Mouse (Mus musculus) kidney, embryonic 16.5 days (tissue): Measurements from ENCODE around the gene Ankrd23. TPM values are rescaled to one million over a fixed set of nuclear protein-coding genes. Genes with fewer than 3 reads are reported as not detected.

Source experiments
- ATAC-seq: fragments of 200-750 bp; cut with Nextera tagmentation; 2 replicates; pipeline ENCODE4 v1.8.0; 2017; ENCODE audit warnings: moderate TSS enrichment; ENCODE audit not compliant: low FRiP score, low TSS enrichment
- H3K27ac ChIP-seq: fragments of 300-500 bp; sonication (generic); 2 replicates; pipeline ENCODE4 v1.5.1; 2014; ENCODE audit warnings: low read length
- H3K27me3 ChIP-seq: fragments of 300-500 bp; sonication (generic); 2 replicates; pipeline ENCODE4 v1.6.1; 2014; ENCODE audit warnings: low read length, control low read depth, mixed read lengths; ENCODE audit not compliant: insufficient read depth
- H3K36me3 ChIP-seq: fragments of 300-500 bp; sonication (generic); 2 replicates; pipeline ENCODE4 v1.6.1; 2014; ENCODE audit warnings: low read length, control low read depth, mixed read lengths; ENCODE audit not compliant: insufficient read depth
- H3K4me1 ChIP-seq: fragments of 300-500 bp; sonication (generic); 2 replicates; pipeline ENCODE4 v1.6.1; 2014; ENCODE audit warnings: low read length, control low read depth, mixed read lengths; ENCODE audit not compliant: insufficient read depth
- H3K4me2 ChIP-seq: fragments of 300-500 bp; sonication (generic); replicated peaks from 2 replicates; pipeline ENCODE4 v1.6.1; 2014; ENCODE audit warnings: low read depth, low read length
- H3K4me3 ChIP-seq: fragments of 300-500 bp; sonication (generic); 2 replicates; pipeline ENCODE4 v1.5.1; 2014; ENCODE audit warnings: mild to moderate bottlenecking, low read length
- H3K9ac ChIP-seq: fragments of 300-500 bp; sonication (generic); replicated peaks from 2 replicates; pipeline ENCODE4 v1.6.1; 2014; ENCODE audit warnings: low read length
- H3K9me3 ChIP-seq: fragments of 300-500 bp; sonication (generic); 2 replicates; pipeline ENCODE4 v1.6.1; 2016; ENCODE audit warnings: low read length, control low read depth
- WGBS: fragments of 180-500 bp; shearing (Covaris S2); extraction: QIAGEN DNeasy Blood & Tissue Kit; methylation state at CpG from one replicate; pipeline ENCODE4 v1.1.7; 2014; 5-methylcytosine and 5-hydroxymethylcytosine counted together
- polyA plus RNA-seq: library from polyadenylated mRNA; unstranded; fragments of >200 nt; fragmentation: Nextera tagmentation; extraction: Ambion mirVana; gene quantifications from 2 replicates; pipeline ENCODE4 v1.2.1, GENCODE M21; 2015

Ankrd23 gene
- polyA plus RNA-seq, 1 experiment from 2014 or later, result 15.2 TPM

DNA sequence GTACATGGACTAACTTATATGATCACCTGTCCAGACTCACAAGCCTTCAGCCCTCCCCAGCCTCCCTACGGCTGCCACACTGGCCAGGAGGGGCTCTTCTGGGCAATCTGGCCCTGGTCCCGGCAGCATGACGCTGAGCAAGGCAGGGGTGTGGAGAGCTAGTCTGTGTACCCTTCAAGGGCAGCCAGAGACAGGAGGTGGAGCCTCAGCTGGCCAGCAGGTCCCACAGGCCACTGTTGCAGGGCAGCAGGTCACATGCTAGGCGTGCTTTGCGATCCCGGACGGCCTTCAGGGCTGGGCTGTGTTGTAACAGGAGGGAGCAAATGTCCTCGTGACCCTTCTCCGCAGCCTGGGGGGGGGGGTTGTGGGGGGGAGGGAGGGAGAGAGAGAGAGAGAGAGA is 2.5 kb upstream of the Ankrd23 start, which contains the start of gene Gm42417:
Gene Gm42417, minus strand, starts transcription at position 244 of the 400 bp plus-strand sequence.
- 26% methylated on average over 9 of the region's 9 CpGs for WGBS
- Histone ChIP-seq H3K27ac (0 out of 2 replicates have a peak within 1 kb of the TSS, but pooled peaks have one; percentile 29), H3K36me3 (peaks cover 42% of the 10 kb centered on the region), H3K9ac (no peak within 1 kb of the TSS), H3K9me3 (no peaks in the 10 kb centered on the region), H3K27me3 (no peaks in the 10 kb centered on the region), H3K4me2 (no peak within 1 kb of the TSS), H3K4me3 (no peak within 1 kb of the TSS), H3K4me1 (0 out of 2 replicates have a peak, but pooled peaks cover 6% of the 10 kb centered on the region)
- ATAC-seq, result peak; percentile 69

DNA sequence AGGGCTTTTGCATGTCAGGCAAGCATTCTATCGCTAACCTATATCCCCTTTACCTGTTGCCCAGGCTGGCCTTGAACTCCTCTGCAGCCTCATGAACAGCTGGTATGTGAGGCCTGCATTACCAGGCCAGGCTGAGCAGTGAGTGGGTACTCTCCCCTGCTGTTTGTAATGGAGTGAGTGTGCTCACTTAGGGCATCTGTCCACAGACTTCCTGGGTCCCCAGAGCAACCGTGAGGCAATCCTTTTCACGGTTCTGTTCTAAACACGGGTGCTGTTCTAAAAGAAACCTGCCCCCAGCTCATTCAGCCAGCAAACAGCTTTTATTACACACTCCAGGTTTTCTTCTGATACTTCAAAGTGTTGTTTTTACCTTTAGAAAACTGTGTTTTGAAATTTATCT is 2.0 kb upstream of the Ankrd23 start:
- ATAC-seq, result no peak
- Histone ChIP-seq H3K4me2 (no peak overlapping the region), H3K27me3 (no peaks in the 10 kb centered on the region), H3K9ac (no peak overlapping the region), H3K4me1 (0 out of 2 replicates have a peak, but pooled peaks cover 6% of the 10 kb centered on the region), H3K27ac (0 out of 2 replicates have a peak overlapping the region, but pooled peaks have one; percentile 29), H3K9me3 (no peaks in the 10 kb centered on the region), H3K36me3 (peaks cover 42% of the 10 kb centered on the region), H3K4me3 (no peak overlapping the region)
- WGBS, result 89% methylated on average over 4 of the region's 4 CpGs

DNA sequence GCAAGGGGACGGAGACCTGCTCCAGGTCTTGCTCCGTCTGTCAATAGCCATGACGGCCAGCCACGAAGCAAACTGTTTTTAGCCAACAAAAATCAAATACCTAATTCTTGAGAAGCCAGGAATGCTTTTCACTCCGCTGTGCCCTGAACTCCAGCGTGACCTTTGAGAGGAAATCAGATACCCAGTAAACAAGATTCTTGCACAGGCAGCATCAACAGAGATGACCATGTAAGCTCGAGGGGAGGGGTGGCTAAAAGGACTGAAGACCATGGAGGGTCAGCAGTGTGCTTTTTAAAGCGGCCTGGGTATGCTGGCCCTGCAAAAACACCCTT is 320 bp downstream of the Ankrd23 start:
- no peaks in the 10 kb centered on the region for H3K27me3 ChIP-seq
- WGBS, result 63% methylated on average over 8 of the region's 8 CpGs
- H3K9me3 ChIP-seq, result no peaks in the 10 kb centered on the region
- H3K9ac ChIP-seq, result no peak overlapping the region
- 0 out of 2 replicates have a peak, but pooled peaks cover 6% of the 10 kb centered on the region for H3K4me1 ChIP-seq
- no peak overlapping the region for H3K4me2 ChIP-seq
- H3K4me3 ChIP-seq, result no peak overlapping the region
- ATAC-seq, result no peak
- peaks cover 28% of the 10 kb centered on the region for H3K36me3 ChIP-seq
- no peak overlapping the region for H3K27ac ChIP-seq

DNA sequence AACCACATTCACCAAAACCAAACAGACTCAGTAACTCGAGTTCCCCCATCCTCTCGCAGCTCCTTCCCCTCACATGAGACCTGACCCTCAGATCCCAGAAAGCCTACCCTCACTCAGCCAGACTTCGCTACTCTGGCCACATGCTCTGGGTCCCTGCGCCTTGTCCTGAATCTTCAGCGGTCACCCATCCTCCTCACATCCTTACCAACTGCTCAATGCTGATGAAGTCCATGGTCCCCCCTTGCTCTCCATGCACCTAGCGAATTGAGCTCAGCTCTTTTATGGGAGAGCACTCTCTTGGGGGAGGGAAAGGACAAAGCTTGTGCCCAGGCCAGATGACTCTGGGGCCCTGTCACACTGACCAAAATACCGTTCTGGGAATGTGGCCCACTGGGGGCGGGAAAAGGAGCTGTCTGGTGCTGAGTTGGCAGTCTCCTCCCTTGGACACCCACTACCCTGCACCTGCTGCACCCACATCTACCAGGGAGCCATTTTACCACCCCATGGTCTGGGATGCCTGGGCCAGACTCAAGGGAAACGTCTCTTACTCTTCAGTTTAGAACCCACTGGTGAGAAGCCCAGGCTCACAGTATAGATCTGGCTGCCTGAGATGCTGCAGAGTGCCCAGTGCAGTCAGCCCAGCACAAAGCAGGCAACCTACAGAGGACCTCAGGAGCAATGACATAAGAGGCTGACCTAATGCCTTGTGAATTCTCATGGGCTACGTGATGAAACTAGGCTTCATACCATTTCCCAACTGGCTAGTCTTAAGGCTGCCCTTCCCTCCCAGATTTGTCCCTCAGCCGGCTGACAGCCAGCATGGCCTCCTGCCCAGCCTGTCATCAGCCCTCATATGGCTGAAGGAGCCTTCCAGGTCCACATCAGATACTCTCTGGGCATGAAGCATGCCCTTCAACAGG is 946 bp downstream of the Ankrd23 start:
- no peak for ATAC-seq
- H3K27me3 ChIP-seq, result no peaks in the 10 kb centered on the region
- no peak overlapping the region for H3K27ac ChIP-seq
- H3K4me2 ChIP-seq, result no peak overlapping the region
- H3K9me3 ChIP-seq, result no peaks in the 10 kb centered on the region
- peaks cover 23% of the 10 kb centered on the region for H3K36me3 ChIP-seq
- H3K9ac ChIP-seq, result no peak overlapping the region
- WGBS, result 82% methylated on average over 11 of the region's 11 CpGs
- H3K4me3 ChIP-seq, result no peak overlapping the region
- H3K4me1 ChIP-seq, result 0 out of 2 replicates have a peak, but pooled peaks cover 6% of the 10 kb centered on the region

DNA sequence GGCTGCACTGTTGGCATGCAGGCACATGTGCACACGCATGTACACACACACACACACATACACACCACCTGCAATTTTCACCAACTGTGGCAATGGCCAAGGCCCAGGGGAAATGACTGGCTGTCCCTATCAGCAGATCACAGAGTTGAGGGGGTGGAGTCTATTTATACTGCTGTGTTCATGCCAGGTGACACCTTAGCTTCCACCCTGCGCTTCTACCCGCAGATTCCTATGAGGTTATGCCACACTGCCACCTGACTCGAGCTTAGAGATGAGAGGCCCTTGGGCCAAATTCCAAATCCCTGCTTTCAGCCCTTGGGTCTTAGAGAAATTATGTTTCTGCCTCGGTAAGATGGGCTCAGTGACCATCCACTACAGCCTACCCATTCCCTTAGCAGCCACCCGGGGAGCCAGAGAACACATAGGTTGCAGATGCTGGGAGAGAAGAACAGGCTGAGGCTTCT is 2.1 kb downstream of the Ankrd23 start:
- H3K4me1 ChIP-seq, result 0 out of 2 replicates have a peak, but pooled peaks cover 6% of the 10 kb centered on the region
- no peak overlapping the region for H3K4me3 ChIP-seq
- ATAC-seq, result no peak
- peaks cover 16% of the 10 kb centered on the region for H3K36me3 ChIP-seq
- H3K9ac ChIP-seq, result no peak overlapping the region
- H3K27ac ChIP-seq, result no peak overlapping the region
- no peak overlapping the region for H3K4me2 ChIP-seq
- WGBS, result 59% methylated on average over 6 of the region's 6 CpGs
- H3K9me3 ChIP-seq, result no peaks in the 10 kb centered on the region
- H3K27me3 ChIP-seq, result no peaks in the 10 kb centered on the region

DNA sequence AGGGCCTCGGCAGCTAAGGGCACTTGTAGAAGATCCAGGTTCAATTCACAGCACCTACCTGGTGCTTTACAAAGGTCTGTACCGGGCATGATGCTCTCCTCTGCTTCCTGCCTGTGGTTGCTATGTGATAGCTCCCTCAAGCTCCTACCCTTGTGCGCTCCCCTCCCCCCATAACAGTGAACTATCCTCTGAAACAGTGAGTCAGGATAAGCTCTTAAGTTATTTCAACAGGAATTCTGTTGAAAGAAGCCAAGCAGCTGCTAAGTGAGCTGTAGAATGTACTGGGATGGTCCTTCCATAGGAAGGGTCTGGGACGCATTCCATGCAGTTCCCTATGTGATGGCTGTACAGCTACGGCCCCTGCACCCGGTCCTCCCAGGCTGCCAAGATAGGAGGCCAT is 3.1 kb downstream of the Ankrd23 start:
- Histone ChIP-seq H3K27me3 (no peaks in the 10 kb centered on the region), H3K27ac (no peak overlapping the region), H3K4me1 (0 out of 2 replicates have a peak, but pooled peaks cover 6% of the 10 kb centered on the region), H3K9me3 (no peaks in the 10 kb centered on the region), H3K4me3 (no peak overlapping the region), H3K9ac (no peak overlapping the region), H3K4me2 (no peak overlapping the region), H3K36me3 (peaks cover 8% of the 10 kb centered on the region)
- ATAC-seq, result no peak
- WGBS, result 76% methylated on average over 6 of the region's 6 CpGs

DNA sequence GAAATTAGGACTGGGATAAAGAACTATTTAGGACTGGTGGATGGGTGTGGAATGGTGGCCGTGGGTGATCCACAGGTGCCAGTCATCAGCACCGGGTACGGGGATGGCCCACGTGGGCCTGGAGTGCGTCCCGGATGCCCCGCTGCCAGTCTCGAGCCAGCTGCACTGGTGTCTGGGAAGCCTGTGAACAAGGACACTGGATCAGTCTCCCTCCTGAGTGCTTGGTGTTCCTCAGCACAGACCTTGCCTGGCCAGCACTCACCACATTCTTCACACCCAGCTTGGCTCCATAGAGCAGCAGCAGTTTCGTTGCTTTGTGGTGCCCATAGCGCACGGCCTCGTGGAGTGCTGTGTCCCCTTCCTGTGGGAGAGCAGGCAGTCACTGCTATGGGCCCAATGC is 5.2 kb downstream of the Ankrd23 start:
- Histone ChIP-seq H3K9me3 (no peaks in the 10 kb centered on the region), H3K9ac (no peak overlapping the region), H3K27me3 (no peaks in the 10 kb centered on the region), H3K4me1 (0 out of 2 replicates have a peak, but pooled peaks cover 6% of the 10 kb centered on the region), H3K36me3 (0 out of 2 replicates have a peak, but pooled peaks cover 3% of the 10 kb centered on the region), H3K4me2 (no peak overlapping the region), H3K4me3 (no peak overlapping the region), H3K27ac (no peak overlapping the region)
- WGBS, result 94% methylated on average over 12 of the region's 12 CpGs
- no peak for ATAC-seq

DNA sequence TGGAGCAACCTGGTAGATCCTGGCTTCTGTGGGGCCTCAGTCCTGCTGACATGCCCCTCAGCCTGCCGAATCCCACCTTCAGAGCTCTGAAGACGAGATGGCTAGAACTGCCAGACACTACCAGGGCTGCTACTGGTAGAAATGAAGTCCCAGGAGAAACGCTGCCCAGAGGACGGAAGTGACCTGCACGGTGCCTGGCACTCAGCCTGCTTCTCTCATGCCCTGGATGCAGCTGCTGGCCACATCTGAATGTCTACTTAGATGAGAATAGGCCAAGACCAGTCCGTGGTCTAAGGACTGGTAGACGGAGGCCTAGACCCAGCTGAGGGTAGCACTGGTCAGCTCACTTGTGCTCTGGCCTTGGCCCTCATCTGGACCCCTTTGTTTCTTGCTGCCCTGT is 5.7 kb downstream of the Ankrd23 start:
- no peaks in the 10 kb centered on the region for H3K27me3 ChIP-seq
- H3K4me3 ChIP-seq, result no peak overlapping the region
- H3K27ac ChIP-seq, result no peak overlapping the region
- no peak for ATAC-seq
- no peaks in the 10 kb centered on the region for H3K9me3 ChIP-seq
- 92% methylated on average over 7 of the region's 7 CpGs for WGBS
- H3K36me3 ChIP-seq, result peaks cover 6% of the 10 kb centered on the region; the same call in 1 of the 2 replicates
- no peak overlapping the region for H3K9ac ChIP-seq
- 0 out of 2 replicates have a peak, but pooled peaks cover under 1% of the 10 kb centered on the region for H3K4me1 ChIP-seq
- H3K4me2 ChIP-seq, result no peak overlapping the region

DNA sequence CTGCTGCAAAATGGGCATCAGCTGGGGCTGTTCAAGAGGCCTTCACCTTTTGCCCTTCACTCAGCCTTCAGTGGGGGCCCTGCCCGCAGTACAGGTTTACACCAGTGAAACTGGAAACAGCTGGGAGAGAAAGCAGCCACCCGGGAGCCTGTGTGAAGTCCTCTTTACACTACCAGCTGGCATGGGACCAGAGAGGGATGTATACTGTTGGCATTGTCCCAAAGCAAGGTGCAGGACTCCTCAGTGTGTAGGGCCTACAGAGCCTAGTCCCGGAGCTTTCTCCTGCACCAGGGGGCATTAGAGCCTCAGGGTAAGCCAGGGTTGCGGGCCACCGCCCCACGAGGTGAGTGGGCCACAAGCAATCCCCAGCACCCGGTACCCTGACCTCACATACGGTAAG is 6.2 kb downstream of the Ankrd23 start:
- Histone ChIP-seq H3K27ac (no peak overlapping the region), H3K36me3 (peaks cover 11% of the 10 kb centered on the region), H3K27me3 (no peaks in the 10 kb centered on the region), H3K4me2 (no peak overlapping the region), H3K9ac (no peak overlapping the region), H3K4me1 (no peaks in the 10 kb centered on the region), H3K9me3 (no peaks in the 10 kb centered on the region), H3K4me3 (no peak overlapping the region)
- no peak for ATAC-seq
- 72% methylated on average over 8 of the region's 8 CpGs for WGBS

DNA sequence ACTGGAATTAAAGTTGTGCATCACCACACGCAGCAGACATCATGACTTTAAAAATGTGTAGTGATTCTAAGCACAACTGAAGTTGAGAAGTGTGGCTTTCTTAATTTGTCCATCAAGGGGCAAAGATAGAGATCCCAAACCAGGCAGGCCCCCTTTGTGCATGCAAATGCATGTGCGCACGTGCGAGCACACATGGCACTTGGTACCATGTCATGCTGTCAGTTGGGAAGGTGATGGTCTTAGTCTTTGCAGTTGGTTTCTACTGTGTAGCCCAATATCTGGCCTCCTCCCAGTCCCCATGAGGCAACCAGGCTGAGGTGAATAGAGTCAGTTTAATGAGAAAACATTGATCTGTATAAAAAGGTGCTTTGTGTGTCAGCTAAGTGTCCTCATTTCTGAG is 6.8 kb downstream of the Ankrd23 start:
- Histone ChIP-seq H3K9me3 (no peaks in the 10 kb centered on the region), H3K4me1 (no peaks in the 10 kb centered on the region), H3K4me2 (no peak overlapping the region), H3K36me3 (peaks cover 17% of the 10 kb centered on the region), H3K27me3 (no peaks in the 10 kb centered on the region), H3K9ac (no peak overlapping the region), H3K27ac (no peak overlapping the region), H3K4me3 (no peak overlapping the region)
- ATAC-seq, result no peak
- 94% methylated on average over 4 of the region's 4 CpGs for WGBS
